Mouse (Mus musculus) MEL (cell line): ENCODE results near the gene Cuta.

Source experiments
- CHD1 ChIP-seq: IDR thresholded peaks from 2 replicates; pipeline ENCODE4 v1.6.1; 2012; ENCODE audit warnings: low read depth, mild to moderate bottlenecking, inconsistent platforms, low read length, improper control_type of control experiment
- CTCF ChIP-seq, 3 experiments: IDR thresholded peaks in 2 of 3; conservative IDR thresholded peaks in 1 of 3; 2 replicates each; pipeline ENCODE4 v1.5.1; 2011 to 2012; ENCODE audit warnings: low read length in 3 of 3, low read depth in 2 of 3, mild to moderate bottlenecking in 2 of 3, improper control_type of control experiment in 1 of 3, inconsistent platforms in 1 of 3, mixed read lengths in 1 of 3, moderate library complexity in 1 of 3; ENCODE audit not compliant: control insufficient read depth in 1 of 3, insufficient read depth in 1 of 3, poor library complexity in 1 of 3, severe bottlenecking in 1 of 3
- EP300 ChIP-seq, 2 experiments: IDR thresholded peaks; 2 replicates each; pipeline ENCODE4 v1.6.1; 2011; ENCODE audit warnings: improper control_type of control experiment in 2 of 2, low read length in 2 of 2, low read depth in 1 of 2, mild to moderate bottlenecking in 1 of 2
- ETS1 ChIP-seq: IDR thresholded peaks from 2 replicates; pipeline ENCODE4 v1.6.1; 2012; ENCODE audit warnings: low read depth, mild to moderate bottlenecking, inconsistent platforms, low read length, improper control_type of control experiment, moderate library complexity
- HCFC1 ChIP-seq: IDR thresholded peaks from 2 replicates; pipeline ENCODE4 v1.6.1; 2012; ENCODE audit warnings: low read depth, mild to moderate bottlenecking, inconsistent platforms, low read length, improper control_type of control experiment, moderate library complexity
- MAX ChIP-seq: IDR thresholded peaks from 2 replicates; pipeline ENCODE4 v1.6.1; 2011; ENCODE audit warnings: low read length, improper control_type of control experiment
- POLR2A ChIP-seq, 2 experiments: IDR thresholded peaks; 2 replicates each; pipeline ENCODE4 v1.6.1; 2011 to 2012; ENCODE audit warnings: low read length in 2 of 2, mild to moderate bottlenecking in 2 of 2, control low read depth in 1 of 2, improper control_type of control experiment in 1 of 2, low read depth in 1 of 2, moderate library complexity in 1 of 2; ENCODE audit not compliant: control insufficient read depth in 1 of 2, insufficient read depth in 1 of 2, poor library complexity in 1 of 2
- RAD21 ChIP-seq: IDR thresholded peaks from 2 replicates; pipeline ENCODE4 v1.6.1; 2011; ENCODE audit warnings: mild to moderate bottlenecking, low read depth, low read length, improper control_type of control experiment
- RCOR1 ChIP-seq: IDR thresholded peaks from 2 replicates; pipeline ENCODE4 v1.6.1; 2012; ENCODE audit warnings: low read depth, mild to moderate bottlenecking, inconsistent platforms, low read length, improper control_type of control experiment
- SIN3A ChIP-seq: IDR thresholded peaks from 2 replicates; pipeline ENCODE4 v1.6.1; 2012; ENCODE audit warnings: low read length, improper control_type of control experiment, inconsistent platforms
- TBP ChIP-seq: IDR thresholded peaks from 2 replicates; pipeline ENCODE4 v1.8.0; 2011; ENCODE audit warnings: low read depth, low read length, improper control_type of control experiment
- USF1 ChIP-seq: IDR thresholded peaks from 2 replicates; pipeline ENCODE4 v1.6.1; 2014; ENCODE audit warnings: low read depth, mild to moderate bottlenecking, inconsistent platforms, low read length, improper control_type of control experiment, moderate library complexity

DNA sequence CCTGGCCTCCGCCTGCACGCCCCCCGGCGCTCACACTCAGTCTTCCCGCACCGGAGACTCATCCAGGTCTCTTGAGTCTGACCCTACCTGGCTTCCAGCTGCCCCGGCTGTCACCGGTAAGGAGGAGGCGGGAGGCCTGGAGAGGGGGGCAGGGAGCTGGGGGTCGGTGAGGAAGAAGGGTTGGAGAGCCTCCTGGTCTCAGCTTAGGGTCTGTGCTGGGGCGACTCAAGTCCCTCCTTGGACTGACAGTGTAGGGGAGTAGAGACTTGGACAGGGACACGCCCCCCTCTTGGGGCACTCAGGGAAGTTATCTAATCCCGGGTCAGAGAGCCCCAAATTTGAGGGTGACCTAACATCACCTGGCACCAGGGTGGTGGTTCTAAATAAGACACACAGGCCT lies 6.0 kb downstream of the Cuta start:
- no peak for TF ChIP-seq RAD21
- no peak for TF ChIP-seq EP300 (IDR thresholded peaks at IDR 0.05; ENCODE audit: low read depth in 1 of 2, low read length in 2 of 2)
- no peak for TF ChIP-seq SIN3A
- TF ChIP-seq TBP, result no peak
- no peak for TF ChIP-seq POLR2A (IDR thresholded peaks at IDR 0.05; ENCODE audit: control insufficient read depth in 1 of 2, insufficient read depth in 1 of 2, low read depth in 1 of 2, low read length in 2 of 2, poor library complexity in 1 of 2)
- TF ChIP-seq CTCF (IDR thresholded peaks at IDR 0.05 in 2 of 3, conservative IDR thresholded peaks at IDR 0.05 in 1 of 3; ENCODE audit: control insufficient read depth in 1 of 3, insufficient read depth in 1 of 3, low read depth in 2 of 3, low read length in 3 of 3, poor library complexity in 1 of 3, severe bottlenecking in 1 of 3), result no peak
- TF ChIP-seq HCFC1, result no peak
- TF ChIP-seq MAX, result no peak
- TF ChIP-seq USF1, result no peak
- TF ChIP-seq CHD1, result no peak
- no peak for TF ChIP-seq RCOR1
- TF ChIP-seq ETS1, result no peak
